Mouse (Mus musculus) hindbrain, embryonic 15.5 days (tissue): ENCODE measurements around the gene Rps6kc1. TPM values are rescaled to one million over a fixed set of nuclear protein-coding genes. Genes with fewer than 3 reads are reported as not detected.

ENCODE experiments used
- ATAC-seq: fragments of 200-750 bp; cut with Nextera tagmentation; 2 replicates; pipeline ENCODE4 v1.8.0; 2017; ENCODE audit warnings: low read depth, moderate number of reproducible peaks, moderate TSS enrichment; ENCODE audit not compliant: low FRiP score
- H3K27ac ChIP-seq: fragments of 300-500 bp; sonication (generic); replicated peaks from 2 replicates; pipeline ENCODE4 v1.5.1; 2015; ENCODE audit warnings: mild to moderate bottlenecking, inconsistent platforms
- H3K27me3 ChIP-seq: fragments of 300-500 bp; sonication (generic); 2 replicates; pipeline ENCODE4 v1.6.1; 2015; ENCODE audit warnings: control low read depth, inconsistent platforms
- H3K36me3 ChIP-seq: fragments of 300-500 bp; sonication (generic); 2 replicates; pipeline ENCODE4 v1.6.1; 2015; ENCODE audit warnings: control low read depth, inconsistent platforms
- H3K4me1 ChIP-seq: fragments of 300-500 bp; sonication (generic); replicated peaks from 2 replicates; pipeline ENCODE4 v1.6.1; 2015; ENCODE audit warnings: control low read depth, inconsistent platforms
- H3K4me2 ChIP-seq: fragments of 300-500 bp; sonication (generic); 2 replicates; pipeline ENCODE4 v1.6.1; 2015; ENCODE audit warnings: moderate library complexity, mild to moderate bottlenecking, inconsistent platforms
- H3K4me3 ChIP-seq: fragments of 300-500 bp; sonication (generic); 2 replicates; pipeline ENCODE4 v1.5.1; 2015; ENCODE audit warnings: mild to moderate bottlenecking, inconsistent platforms
- H3K9ac ChIP-seq: fragments of 300-500 bp; sonication (generic); 2 replicates; pipeline ENCODE4 v1.6.1; 2015; ENCODE audit warnings: inconsistent platforms
- H3K9me3 ChIP-seq: fragments of 300-500 bp; sonication (generic); 2 replicates; pipeline ENCODE4 v1.6.1; 2016; ENCODE audit warnings: control low read depth, inconsistent platforms
- WGBS: fragments of 180-500 bp; shearing (Covaris S2); methylation state at CpG from one replicate; pipeline ENCODE4 v1.1.7; 2015; 5-methylcytosine and 5-hydroxymethylcytosine counted together
- polyA plus RNA-seq: library from polyadenylated mRNA; unstranded; fragments of >200 nt; fragmentation: Nextera tagmentation; extraction: Ambion mirVana; gene quantifications from 2 replicates; pipeline ENCODE4 v1.2.1, GENCODE M21; 2015

Gene Rps6kc1
- 27.4 and 30.4 TPM in 2 replicates for polyA plus RNA-seq

DNA sequence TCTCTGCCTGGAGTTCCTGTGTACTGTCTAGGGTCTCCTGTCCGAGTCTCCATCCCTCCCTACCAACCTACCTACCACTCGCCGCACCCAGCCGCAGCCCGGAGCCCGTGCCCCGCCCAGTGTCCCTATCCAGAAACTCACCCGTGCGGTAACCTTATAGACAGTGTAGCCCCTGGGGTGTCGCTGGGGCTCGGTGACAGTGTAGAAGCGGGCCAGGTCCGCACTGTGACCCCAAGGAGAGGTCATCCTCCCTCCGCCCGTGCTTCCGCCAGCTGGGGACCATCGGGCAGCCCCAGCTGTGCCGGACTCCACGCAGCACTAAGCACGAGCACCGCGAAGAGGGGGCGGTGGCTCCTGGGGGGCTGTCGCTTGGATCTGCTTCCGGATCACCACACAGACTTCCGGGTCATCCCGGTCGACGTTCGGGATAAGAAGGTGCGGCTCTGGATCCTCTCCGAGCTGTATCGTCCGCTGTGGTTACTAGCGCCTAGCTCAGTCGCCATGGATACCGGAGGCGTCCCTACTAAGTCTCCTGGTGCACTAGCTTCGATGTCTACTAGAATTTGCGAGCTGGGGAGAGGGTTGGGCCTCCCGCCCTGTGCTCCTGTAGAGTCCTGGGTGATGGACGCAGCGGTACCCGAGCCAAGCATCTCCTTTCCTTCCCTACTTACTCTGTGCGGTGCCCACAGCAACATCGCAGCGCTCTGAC lies at the start of gene Rps6kc1:
Gene Rps6kc1 (minus strand): TSS at position 356 of the 709 bp plus-strand sequence.
- H3K27me3 ChIP-seq, result no peaks in the 10 kb centered on the region
- H3K9ac ChIP-seq, result peak within 1 kb of the TSS; percentile 81
- peak within 1 kb of the TSS; percentile 82 for H3K27ac ChIP-seq
- H3K4me3 ChIP-seq, result peak within 1 kb of the TSS; percentile 75
- H3K36me3 ChIP-seq, result no peaks in the 10 kb centered on the region
- peak; percentile 97 for ATAC-seq
- WGBS, result under 1% methylated on average over 46 of the region's 47 CpGs
- H3K9me3 ChIP-seq, result no peaks in the 10 kb centered on the region
- peak within 1 kb of the TSS; percentile 74 for H3K4me2 ChIP-seq
- H3K4me1 ChIP-seq, result peaks cover 31% of the 10 kb centered on the region

DNA sequence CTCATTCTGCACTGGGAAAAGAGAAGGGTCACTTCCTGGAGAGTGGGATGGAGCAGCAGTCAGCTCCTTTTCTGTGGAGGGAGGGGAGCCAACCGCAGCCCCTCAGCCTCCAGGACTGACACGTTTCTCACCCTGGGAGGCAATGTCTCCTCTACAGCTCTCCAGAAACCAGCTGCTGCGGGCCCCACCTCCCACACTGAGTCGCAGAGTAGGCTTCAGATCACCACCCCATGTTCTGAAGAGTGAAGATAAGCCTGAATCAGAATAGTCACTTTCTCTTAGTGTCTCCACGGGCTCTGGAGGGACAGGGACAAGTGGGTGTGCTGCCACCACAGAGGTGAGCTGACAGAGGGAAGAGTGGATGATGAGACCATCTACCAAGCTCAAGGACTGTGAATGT lies 47.3 kb upstream of the Rps6kc1 start:
- Histone ChIP-seq H3K27ac (no peak overlapping the region), H3K4me1 (no peaks in the 10 kb centered on the region), H3K9me3 (no peaks in the 10 kb centered on the region), H3K4me2 (no peak overlapping the region), H3K9ac (no peak overlapping the region), H3K27me3 (no peaks in the 10 kb centered on the region), H3K36me3 (peaks cover 69% of the 10 kb centered on the region), H3K4me3 (no peak overlapping the region)
- ATAC-seq, result no peak
- 87% methylated on average over 5 of the region's 5 CpGs for WGBS

DNA sequence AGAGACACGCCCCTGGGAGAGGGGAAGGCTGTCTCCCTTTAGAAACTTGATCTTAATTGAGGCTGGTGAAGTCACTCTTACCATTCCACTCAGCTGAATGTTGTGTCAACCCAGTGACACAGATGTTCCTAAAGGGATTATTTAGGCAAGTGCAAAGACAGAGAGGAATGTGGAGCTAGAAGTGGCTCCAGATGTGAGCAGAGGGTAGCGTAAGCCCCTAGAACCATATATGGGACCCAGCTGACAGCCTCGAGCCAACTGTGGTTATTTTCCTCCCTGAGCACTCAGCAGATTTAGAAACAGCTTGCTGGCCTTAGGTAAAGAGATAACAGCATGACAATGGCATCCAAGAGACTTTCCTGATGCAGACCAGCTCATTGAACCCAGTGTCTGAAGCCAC lies 41.4 kb upstream of the Rps6kc1 start:
- no peak overlapping the region for H3K4me2 ChIP-seq
- no peaks in the 10 kb centered on the region for H3K4me1 ChIP-seq
- H3K9me3 ChIP-seq, result no peaks in the 10 kb centered on the region
- WGBS, result 84% methylated on average over 3 of the region's 3 CpGs
- H3K9ac ChIP-seq, result no peak overlapping the region
- no peaks in the 10 kb centered on the region for H3K27me3 ChIP-seq
- ATAC-seq, result no peak
- no peak overlapping the region for H3K4me3 ChIP-seq
- peaks cover 76% of the 10 kb centered on the region for H3K36me3 ChIP-seq
- H3K27ac ChIP-seq, result no peak overlapping the region

DNA sequence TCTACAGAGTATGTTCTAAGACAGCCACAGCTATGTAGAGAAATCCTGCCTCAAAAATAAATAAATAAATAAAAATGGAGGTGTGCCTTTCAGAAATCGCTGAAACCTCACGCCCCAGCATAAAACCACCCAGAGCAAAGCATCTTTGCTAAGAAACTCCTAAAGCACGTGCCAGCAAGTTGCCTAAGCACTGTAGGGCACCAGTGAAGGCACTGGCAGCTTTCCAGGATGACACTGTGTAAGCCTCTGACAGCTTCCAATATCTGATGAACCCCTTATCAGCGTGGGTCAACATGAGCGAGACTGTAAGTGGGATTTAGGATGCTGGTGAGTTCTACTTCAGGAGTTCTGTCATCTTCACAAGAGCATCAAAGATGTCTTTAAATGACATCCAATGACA lies 39.4 kb upstream of the Rps6kc1 start:
- Histone ChIP-seq H3K36me3 (peaks cover 73% of the 10 kb centered on the region), H3K9ac (no peak overlapping the region), H3K4me3 (no peak overlapping the region), H3K27ac (no peak overlapping the region), H3K4me2 (no peak overlapping the region), H3K9me3 (no peaks in the 10 kb centered on the region), H3K4me1 (no peaks in the 10 kb centered on the region), H3K27me3 (no peaks in the 10 kb centered on the region)
- 85% methylated on average over 5 of the region's 5 CpGs for WGBS
- no peak for ATAC-seq

DNA sequence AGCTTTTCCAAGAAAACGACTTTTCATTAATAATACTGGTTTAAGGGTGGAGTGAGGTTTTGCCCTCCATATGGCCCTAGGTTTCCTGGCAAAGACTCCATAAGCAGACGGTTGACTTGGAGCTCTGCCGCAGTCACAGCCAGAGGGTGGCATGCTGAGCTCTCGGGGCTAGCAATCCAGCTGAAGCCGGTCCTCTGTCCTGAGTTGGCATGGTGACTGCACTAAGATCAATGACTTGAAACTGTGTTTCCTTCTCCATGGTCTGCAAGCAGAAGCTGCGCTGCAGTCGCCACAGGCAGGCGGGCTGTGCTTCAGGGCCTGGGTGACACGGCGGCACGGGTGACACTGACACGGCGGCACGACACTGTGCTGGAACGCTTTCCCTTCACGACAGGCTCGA lies 37.3 kb upstream of the Rps6kc1 start:
- Histone ChIP-seq H3K4me3 (no peak overlapping the region), H3K4me1 (no peaks in the 10 kb centered on the region), H3K9me3 (no peaks in the 10 kb centered on the region), H3K36me3 (peaks cover 80% of the 10 kb centered on the region), H3K27ac (no peak overlapping the region), H3K4me2 (no peak overlapping the region), H3K27me3 (no peaks in the 10 kb centered on the region), H3K9ac (no peak overlapping the region)
- ATAC-seq, result peak; percentile 58; the same call in 1 of the 2 replicates
- WGBS, result 85% methylated on average over 17 of the region's 17 CpGs

DNA sequence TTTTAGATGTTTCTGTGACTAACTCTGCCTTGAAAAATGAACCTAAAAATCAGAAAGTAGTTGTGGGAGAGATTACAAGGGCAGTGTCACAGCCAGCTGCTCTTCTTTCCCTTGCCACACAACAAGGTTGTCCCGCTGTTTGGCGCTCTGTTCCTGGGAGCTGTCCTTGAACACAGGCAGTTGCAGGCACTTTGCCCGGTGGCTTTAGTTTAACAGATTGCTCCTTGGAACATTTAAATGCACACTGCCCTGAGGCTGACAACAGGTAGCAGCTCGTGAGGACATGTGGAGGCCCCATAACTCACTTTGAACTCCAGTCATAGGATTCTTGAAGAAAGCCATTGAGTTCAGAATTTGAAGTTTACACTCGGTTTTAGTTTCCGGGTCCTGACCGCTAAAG lies 36.9 kb upstream of the Rps6kc1 start:
- H3K4me1 ChIP-seq, result no peaks in the 10 kb centered on the region
- H3K4me2 ChIP-seq, result no peak overlapping the region
- no peaks in the 10 kb centered on the region for H3K27me3 ChIP-seq
- no peak for ATAC-seq
- H3K9me3 ChIP-seq, result no peaks in the 10 kb centered on the region
- 86% methylated on average over 7 of the region's 7 CpGs for WGBS
- H3K9ac ChIP-seq, result no peak overlapping the region
- H3K27ac ChIP-seq, result no peak overlapping the region
- peaks cover 79% of the 10 kb centered on the region for H3K36me3 ChIP-seq
- H3K4me3 ChIP-seq, result no peak overlapping the region

DNA sequence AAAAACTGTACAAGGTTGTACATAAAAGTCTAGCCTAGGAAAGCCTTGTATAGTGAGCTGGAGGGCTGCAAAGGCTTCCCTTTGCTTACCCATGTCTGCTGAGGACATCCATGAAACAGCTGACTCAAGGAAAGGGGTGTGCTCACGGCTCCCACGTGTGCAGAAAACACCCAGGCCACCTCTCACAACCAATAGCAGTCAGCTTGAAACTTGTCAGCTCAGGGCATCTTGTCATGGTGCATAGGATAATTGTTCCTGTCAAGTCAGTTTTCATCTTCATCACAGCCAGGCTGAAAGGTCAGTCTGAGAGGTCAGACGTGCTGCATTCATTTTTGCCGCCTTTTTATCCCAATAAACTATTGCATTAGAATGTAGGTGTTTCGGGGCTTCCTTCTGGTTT lies 36.4 kb upstream of the Rps6kc1 start:
- no peak for ATAC-seq
- 83% methylated on average over 5 of the region's 5 CpGs for WGBS
- peaks cover 79% of the 10 kb centered on the region for H3K36me3 ChIP-seq

DNA sequence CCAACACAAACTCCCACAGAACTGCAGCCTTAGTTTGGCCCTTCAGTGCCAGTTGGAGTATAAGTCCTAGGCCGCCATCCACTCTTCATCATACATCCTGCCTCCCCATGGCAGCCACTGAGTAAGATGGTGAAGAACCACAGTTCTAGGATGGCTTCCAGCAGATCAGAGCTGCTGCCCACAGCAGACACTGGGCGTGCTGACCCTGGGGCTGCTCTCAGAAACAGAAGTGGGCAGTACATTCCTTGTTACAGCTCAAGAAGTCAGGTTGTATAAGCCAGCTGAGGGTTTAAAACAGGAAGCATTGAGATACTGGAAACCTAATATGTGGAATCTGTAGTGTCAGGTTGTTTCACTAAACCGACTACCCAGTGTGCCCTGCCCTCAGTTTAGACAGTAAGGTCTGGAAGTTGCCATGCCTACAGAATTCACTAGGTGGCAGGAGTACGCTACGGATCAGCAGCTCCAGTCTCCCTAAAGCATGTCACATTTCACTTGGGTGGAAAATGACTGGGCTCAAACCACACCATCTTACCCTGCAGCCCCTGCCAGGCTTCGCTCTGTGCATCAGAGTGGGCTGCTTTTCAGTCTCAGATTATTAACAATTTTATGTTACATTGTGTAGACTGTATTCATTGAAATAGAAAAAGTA lies 32.7 kb upstream of the Rps6kc1 start:
- no peak overlapping the region for H3K4me3 ChIP-seq
- 50% methylated on average over 6 of the region's 6 CpGs for WGBS

More for the DNA sequence above, 36.4 kb upstream of the Rps6kc1 start:
- Histone ChIP-seq H3K4me3 (no peak overlapping the region), H3K4me1 (no peaks in the 10 kb centered on the region), H3K27me3 (no peaks in the 10 kb centered on the region), H3K9ac (no peak overlapping the region), H3K4me2 (no peak overlapping the region), H3K9me3 (no peaks in the 10 kb centered on the region), H3K27ac (no peak overlapping the region)

DNA sequence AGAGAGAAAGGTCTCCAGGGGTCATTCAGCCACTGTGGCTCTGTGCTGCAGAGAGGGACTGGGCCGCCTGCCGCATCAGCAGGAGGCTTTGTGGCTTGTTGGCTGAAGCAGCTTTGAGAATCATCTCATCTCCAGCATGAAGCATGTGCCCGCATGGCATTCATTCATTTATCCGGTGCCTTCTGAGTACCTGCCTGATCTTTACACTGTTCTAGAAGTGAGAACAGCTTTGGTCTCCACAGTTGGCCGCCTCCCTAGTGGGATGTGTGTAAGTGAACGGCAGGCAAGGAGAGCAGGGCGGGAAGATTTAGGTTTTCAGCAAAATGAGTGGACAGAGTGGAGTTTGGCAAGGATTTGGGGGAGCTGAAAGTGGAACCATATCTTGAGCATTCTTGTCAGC lies 28.2 kb upstream of the Rps6kc1 start:
- Histone ChIP-seq H3K27ac (no peak overlapping the region), H3K9ac (no peak overlapping the region), H3K9me3 (no peaks in the 10 kb centered on the region), H3K4me2 (no peak overlapping the region), H3K36me3 (peaks cover 70% of the 10 kb centered on the region), H3K4me3 (no peak overlapping the region), H3K4me1 (no peaks in the 10 kb centered on the region), H3K27me3 (no peaks in the 10 kb centered on the region)
- ATAC-seq, result no peak
- 90% methylated on average over 7 of the region's 7 CpGs for WGBS

More for the DNA sequence above, 32.7 kb upstream of the Rps6kc1 start:
- Histone ChIP-seq H3K4me2 (no peak overlapping the region), H3K36me3 (peaks cover 85% of the 10 kb centered on the region), H3K27me3 (no peaks in the 10 kb centered on the region), H3K4me1 (no peaks in the 10 kb centered on the region), H3K27ac (no peak overlapping the region), H3K9ac (no peak overlapping the region), H3K9me3 (no peaks in the 10 kb centered on the region)
- ATAC-seq, result peak; percentile 87

DNA sequence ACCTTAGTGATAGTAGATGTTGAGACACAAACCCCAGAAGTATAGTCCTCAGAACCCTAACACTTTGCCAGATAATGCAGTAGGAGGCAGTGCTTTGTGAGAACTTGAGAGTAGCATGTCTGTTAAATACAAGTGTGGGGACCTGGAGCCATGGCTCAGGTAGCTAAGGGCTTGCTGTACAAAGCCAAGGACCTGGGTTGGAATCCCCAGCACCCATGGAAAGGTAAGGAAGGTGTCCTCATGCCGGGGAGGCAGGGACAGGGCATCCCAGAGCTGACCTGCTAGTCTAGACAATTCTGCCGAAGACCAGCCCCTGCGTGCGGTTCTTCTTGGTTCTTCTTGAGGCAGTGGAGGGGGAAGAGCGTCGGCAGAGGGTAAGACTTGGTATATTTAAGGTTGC lies 18.6 kb upstream of the Rps6kc1 start:
- no peak for ATAC-seq
- Histone ChIP-seq H3K9ac (no peak overlapping the region), H3K36me3 (peaks cover 8% of the 10 kb centered on the region; the same call in 1 of the 2 replicates), H3K4me1 (peaks cover 14% of the 10 kb centered on the region), H3K27me3 (no peaks in the 10 kb centered on the region), H3K4me3 (no peak overlapping the region), H3K9me3 (no peaks in the 10 kb centered on the region), H3K27ac (no peak overlapping the region), H3K4me2 (no peak overlapping the region)
- 97% methylated on average over 6 of the region's 6 CpGs for WGBS

DNA sequence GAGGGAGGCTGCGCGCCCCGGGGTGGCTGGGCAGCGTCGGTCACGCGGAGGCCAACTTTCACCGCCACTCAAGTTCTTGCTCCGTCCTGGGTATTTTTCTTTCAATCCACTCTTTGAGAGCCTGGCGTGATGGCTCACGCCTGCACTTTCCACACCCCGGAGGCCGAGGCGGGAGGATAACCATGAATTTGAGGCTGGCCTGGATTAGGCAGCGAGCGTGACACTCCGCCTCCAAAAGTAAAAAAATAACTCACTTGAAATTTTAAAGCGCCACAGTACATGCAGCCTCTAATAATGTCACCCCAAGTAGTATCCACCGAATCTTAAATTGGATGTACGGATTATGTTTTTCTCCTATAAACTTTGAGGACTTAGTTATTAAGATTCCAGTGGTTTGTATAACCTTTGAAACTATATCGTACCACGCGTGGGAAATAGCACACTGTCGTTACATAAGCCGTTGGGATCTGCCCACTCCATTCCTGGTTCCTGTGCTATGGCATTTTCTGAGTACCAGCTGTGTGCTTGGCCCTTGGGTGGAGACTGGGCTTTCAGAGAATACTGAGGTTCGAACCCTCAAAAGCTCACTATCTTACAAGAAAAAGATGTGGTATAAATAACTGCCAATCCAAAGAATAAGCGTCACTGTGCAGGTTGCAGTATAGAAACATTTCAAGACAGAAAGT lies 17.6 kb upstream of the Rps6kc1 start:
- ATAC-seq, result 0 out of 2 replicates have a peak, but pooled peaks have one; percentile 12
- Histone ChIP-seq H3K4me3 (peak overlapping the region; percentile 62), H3K9ac (peak overlapping the region; percentile 77), H3K27me3 (no peaks in the 10 kb centered on the region), H3K4me2 (peak overlapping the region; percentile 70), H3K27ac (peak overlapping the region; percentile 99), H3K36me3 (0 out of 2 replicates have a peak, but pooled peaks cover 3% of the 10 kb centered on the region), H3K9me3 (no peaks in the 10 kb centered on the region), H3K4me1 (peaks cover 14% of the 10 kb centered on the region)
- WGBS, result 7% methylated on average over 27 of the region's 27 CpGs
